Mouse (Mus musculus) cerebral cortex, adult 2 months (tissue): ENCODE measurements around the gene Sebox.

Experiments
- WGBS: fragments of 180-500 bp; shearing (Covaris S2); methylation state at CpG from one replicate; pipeline ENCODE4 v1.1.7; 2018; 5-methylcytosine and 5-hydroxymethylcytosine counted together

The Sebox gene

DNA sequence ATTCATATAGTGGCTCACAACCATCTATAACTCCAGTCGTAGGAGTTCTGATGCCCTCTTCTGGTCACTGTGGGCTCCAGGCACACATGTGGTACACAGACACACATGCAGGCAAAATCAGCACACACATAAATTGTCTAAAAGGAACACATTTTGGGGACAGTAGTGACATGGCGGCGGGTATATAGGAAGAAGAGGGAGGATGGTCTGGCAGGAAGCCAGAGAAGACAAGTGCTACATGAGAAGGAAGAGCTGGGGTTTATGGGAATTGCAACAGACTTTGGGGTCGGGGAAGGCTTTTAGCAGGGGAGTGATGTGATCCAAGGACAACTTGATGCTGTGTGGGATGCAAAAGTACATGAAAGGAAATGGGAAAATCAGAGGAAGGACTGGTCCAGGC is 31.3 kb downstream of the Sebox start:
- WGBS: 70% methylated on average over 4 of the region's 4 CpGs

DNA sequence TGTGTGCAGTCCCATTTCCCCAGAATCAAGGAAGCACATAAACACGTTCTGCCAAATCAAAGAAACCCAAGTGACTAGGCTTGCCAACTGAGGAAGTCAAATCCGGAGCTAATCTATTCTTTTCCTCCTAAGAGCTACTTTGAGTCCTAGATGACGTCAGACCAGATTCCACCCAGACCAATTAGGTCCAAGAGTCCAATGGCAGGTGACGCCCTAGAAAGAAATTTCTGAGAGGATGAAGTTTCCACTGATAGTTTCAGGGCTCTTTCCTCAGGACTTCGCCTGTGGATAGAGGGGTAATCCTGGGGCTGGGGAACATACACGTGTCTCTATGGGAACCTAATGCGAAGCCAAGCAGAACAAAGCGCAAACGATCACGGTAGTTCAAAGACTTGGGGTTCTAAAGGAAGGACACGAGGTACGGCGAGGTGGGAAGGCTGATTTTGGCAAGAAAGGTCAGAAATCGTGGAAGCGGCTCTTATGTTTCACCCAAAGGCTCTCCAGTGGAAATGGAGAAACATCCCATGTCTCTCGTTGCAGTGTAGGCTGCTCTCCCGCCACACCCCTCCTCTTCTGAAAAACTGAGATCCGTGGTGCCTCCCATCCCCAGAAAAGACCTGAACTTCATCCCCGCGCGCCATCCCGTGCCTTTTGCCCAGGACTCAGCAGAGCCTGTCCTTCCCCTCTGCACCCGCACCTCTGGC is 32.3 kb downstream of the Sebox start:
- WGBS: under 1% methylated on average over 23 of the region's 23 CpGs

DNA sequence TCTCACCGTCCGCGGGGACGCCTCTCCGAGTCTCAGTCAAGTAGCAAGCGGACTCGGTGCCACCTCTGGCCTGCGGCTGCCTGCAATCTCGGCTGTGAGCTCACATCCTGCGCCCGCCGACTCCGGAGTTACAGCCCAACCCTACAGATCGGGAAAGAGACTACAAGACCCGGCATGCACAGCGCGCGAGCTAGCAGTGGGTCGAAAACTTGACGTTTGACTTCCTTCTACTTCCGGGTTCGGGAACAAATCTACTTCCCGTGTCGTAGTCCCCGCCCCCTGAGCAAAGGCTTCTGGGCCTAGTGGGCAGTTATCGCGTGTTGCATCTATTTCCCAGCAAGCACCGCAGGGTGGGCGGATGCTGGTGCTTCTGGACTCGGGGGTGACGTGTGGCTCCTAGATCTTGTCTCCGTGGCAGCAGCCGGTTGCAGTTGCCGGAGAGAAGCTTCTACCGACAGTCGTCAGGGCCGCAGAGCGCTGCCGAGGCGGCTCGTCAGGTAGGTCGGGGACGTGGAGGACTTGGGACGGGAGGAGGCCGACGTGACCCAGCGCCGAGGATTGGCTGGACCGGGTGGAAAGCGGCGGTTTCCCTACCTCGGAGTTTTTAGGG is 32.9 kb downstream of the Sebox start, which contains the start of the genes Tnfaip1 and Ift20:
TSS of gene Tnfaip1 (minus strand) at position 253 of the 610 bp plus-strand sequence.
TSS of gene Ift20 (plus strand) at position 282 of the 610 bp plus-strand sequence.
- WGBS: under 1% methylated on average over 52 of the region's 52 CpGs

DNA sequence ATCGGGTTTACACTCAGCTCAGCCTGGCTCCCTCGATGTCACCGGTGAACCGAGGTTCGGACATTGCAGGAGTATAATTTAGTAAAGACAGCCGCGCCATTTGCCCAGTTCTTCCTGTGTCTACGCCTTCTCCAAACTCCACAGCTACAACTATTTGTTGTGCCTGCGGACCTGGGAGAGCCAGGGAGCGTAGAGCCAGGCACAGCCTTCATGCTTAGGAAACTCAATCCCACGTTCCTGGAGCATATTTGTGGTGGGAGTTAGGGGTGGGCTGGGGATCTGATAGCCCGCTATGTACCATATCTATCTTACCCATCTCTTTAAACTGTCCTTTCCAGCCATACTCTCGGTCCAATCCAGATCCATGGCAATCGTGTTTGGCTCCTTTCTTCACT is 33.4 kb downstream of the Sebox start:
- 1% methylated on average over 14 of the region's 14 CpGs for WGBS

DNA sequence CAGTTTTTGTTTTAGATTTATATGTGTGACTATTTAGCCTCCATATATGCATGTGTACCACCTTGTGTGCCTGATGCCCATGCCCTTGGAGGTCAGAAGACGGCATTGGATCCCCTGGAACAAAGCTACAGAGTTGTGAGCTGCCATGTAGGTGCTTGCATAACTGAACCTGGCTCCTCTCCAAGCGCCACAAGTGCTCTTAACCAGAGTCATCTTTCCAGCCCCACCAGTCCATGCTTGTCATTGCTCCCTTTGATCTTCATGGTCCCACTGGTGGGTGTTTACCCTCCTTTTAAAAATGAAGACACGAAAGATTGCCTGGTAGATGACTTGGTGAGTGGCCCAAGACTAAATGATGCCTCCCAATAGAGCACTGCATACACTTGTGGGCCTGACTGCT is 37.1 kb downstream of the Sebox start:
- 83% methylated on average over 3 of the region's 3 CpGs for WGBS

DNA sequence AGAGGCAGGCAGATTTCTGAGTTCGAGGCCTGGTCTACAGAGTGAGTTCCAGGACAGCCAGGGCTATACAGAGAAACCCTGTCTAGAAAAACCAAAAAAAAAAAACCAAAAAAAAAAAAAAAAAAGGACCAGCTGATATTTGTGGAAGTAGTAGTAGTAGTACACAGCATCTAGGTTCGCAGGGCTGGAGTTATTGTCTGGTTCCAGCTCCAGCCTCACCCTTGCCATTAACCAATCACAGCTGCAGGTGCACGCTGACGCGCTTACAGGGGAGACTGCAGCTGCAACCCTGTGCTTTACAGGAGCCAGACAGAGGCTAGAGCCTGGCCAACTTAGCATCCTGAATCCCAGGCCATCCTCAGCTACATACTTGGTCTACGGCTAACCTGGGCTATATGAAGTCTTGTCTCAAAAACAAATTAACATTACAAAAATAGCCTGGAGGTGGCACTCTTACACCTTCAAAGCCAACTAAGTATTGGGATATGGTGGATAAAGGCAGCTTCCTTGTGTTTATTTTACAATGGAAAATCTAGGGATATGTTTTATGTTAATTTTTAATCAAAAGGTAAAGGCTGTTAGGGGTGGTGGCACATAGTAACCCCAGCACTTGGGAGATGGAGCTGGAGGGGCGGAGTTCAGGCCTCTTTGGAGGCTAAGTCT is 41.3 kb downstream of the Sebox start:
- WGBS: 86% methylated on average over 7 of the region's 7 CpGs

DNA sequence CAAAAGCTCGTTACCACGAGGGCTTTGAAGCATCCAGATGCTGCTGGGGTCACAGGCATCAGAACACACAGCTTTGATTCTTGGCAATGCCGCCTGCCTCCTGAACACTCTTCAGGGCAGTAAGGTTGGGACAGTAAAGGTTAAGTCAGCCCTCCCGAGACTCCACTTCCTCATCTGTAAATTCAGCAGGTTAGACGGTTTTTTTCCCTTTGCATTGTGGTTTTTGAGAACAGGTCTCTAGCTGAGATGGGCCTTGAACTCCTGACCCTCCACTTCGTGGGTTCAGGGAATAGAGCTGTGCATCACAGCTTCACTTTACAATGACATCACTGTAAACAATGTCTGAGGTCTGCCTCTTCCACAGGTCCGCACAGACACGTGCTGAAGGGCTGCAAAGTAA is 41.9 kb downstream of the Sebox start:
- 70% methylated on average over 8 of the region's 8 CpGs for WGBS

DNA sequence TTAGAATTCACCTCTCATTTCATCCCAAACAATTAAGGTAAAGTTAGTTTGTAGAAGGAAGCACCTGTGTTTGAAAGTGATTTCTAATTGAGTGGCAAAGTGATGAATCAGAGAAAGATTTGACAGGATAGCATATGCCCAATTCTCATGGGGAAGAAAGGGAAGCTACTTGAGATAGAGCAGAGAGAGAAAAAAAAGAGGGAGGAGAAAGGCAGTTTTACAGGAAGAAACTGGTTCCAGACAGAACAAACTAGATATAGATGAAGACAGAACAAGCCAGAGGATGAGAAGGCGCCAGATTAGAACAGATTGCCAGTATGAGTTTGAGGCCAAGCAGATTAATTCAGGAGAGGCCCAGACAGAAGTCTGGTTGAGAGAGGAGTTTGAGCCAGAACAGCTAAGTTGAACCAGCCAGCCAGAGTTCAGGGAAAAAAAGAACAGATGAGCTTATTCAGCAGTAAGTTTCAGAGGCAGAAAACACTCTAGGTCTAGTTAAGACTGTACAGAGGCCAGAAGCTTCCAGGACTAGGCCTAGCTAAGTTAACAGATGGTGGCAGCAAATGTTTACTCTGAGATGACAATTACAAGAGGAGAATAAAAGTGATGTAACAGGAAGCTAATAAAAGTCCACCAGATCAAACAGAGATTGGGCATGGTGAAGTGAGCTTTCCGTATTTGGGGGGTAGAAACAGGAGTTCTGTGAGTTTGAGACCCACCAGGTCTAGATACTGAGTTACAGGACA is 44.6 kb downstream of the Sebox start:
- WGBS: 84% methylated on average over 2 of the region's 2 CpGs

DNA sequence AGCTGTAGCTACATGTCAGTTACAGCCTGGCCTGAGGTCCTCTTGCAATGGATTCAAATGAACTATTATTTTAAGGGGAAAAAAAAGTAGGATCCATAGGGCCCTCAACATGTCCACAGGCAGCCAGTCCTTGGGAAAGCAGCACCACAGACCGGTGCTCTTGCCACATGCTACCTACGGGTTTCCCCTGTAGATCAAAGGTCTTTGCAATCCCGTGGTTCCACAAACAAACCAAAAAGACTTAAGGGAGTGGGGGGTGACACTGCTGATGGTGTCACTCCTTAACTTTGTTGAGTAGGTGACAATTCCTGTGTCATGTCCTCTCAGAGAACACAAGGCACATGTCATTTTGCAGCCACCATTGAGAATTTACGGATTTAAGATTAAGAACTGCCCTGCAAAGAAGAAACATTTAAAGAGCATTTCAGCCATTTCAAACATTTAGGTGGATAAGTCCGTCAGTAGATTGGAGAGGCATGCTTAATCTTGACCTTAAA is 46.3 kb downstream of the Sebox start:
- 28% methylated on average over 5 of the region's 5 CpGs for WGBS

DNA sequence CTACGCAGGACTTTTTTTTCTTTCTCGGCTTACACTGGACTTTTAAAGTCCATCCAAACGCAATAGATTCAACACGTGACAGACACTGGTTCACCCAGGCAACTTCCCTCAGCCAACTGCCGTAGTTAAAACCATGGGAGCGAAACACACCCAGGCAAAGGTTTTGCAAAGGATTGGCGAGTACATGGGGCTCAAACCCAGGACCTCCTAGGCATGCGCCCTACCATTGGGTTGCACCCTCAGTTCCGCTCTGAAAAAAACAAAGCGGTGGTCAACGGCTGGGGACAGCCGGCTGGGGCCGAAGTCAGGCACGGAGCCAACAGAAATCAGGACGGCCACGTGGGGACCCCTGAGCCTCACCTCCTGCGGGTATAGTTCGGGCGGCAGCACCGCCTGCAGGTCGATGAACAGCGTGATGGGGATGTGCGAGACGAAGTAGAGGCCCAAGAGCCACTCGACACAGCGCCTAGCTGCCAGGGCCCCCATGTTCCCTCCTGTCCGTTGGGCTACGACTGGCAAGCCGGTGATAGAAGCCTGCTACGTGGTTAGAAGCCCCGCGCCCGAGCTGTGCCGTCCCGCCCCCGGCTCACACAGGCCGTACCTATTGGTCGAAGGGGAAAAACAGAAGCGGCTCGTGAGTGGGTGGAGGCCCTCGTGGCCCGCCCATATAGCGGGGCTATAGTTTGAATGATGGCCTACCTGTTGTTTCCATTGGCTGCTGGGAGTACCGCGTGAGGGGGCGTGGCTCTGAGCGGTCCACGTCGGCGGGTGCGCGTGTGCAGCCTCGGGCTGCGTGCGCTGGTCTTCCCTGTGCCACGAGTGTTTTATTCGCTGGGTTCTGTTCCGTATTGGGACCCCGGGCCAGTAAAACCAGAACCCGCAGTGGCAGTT is 47.2 kb downstream of the Sebox start, which contains the start of gene Tmem97:
TSS of gene Tmem97 (minus strand) at position 610 of the 891 bp plus-strand sequence.
- under 1% methylated on average over 60 of the region's 60 CpGs for WGBS

DNA sequence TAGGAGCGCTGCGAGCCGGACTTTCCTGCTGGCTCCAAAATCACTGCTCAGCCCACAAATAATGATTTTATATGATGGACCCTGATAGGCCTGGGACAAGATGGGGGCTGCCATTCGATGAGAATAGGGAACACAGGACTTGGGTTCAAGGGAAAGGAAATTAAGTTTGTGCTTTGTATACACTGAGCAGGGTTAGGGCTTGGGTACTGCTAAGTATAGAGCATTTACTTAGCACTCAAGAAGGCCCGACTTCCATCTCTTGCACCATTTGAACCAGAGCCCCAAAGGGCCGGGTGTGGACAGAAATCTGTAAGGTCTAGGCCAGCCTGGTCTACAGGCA is 47.8 kb downstream of the Sebox start:
- WGBS: 35% methylated on average over 6 of the region's 6 CpGs
